Mouse (Mus musculus) gastrocnemius, postnatal 25 days (tissue): Measurements from ENCODE around the gene Ttc30a2. TPM values are rescaled to one million over a fixed set of nuclear protein-coding genes. Genes with fewer than 3 reads are reported as not detected.

ENCODE experiments used
- DNase-seq: peaks from one replicate; pipeline ENCODE4 v3.0.0; 2022
- total RNA-seq, 2 experiments: library from RNA; stranded (reverse); gene quantifications; 1 replicate in 1 of 2; 2 replicates in 1 of 2; pipeline ENCODE4 v1.2.3; 2021

Ttc30a2 gene
- total RNA-seq, 2 experiments from 2014 or later, result 0.13 to 0.35 TPM

DNA sequence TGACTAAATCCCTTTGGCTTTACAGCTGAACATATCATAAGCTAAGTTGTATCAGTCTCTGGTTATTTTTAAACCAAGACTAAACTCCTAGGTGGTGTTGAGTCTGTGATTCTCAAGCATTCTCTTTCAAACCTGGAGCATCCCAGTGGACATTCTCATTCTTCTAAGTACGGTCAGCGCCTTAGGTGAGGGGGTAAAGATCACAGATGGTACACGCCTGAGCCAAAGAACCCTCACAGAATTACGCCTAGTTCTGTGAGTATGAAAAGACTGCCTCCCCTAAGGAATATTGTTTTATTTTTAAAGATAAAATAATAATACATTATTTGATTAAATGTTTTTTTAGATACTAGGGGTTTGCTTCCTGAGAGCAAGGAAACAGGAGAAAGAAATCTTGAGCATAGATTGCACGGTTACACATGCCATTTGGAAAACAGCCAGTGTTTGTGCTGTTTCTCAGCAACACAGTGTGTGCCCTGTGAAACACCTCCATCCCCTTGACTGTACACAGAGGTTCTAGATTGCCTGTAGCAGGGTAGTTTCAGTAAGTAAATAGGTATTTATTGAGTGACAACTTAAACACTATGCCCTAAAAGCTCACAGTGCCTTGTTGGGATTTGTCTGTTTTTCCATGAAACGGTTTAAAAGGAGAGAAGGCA, 48.1 kb downstream of the Ttc30a2 start:
- no peak for DNase-seq

DNA sequence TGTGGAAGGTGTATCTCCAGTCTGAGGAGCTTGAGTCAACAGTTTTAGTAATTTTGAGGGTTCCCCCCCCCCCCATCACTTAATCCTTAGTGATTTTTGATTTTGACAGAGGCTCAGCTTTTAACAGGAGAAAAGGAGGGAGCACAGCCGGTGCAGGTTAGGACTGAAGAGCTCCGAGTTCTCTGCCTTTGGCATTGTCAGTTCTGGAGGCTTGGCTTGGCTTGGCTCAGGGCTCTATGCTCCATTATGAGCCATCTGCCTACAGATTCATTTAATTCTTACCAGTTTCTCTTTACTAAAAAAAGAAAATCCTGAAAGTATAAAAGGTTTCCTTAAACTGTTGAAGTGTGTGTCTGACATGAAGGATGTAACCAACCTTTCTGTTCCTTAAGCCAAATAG, 48.8 kb downstream of the Ttc30a2 start:
- no peak for DNase-seq

DNA sequence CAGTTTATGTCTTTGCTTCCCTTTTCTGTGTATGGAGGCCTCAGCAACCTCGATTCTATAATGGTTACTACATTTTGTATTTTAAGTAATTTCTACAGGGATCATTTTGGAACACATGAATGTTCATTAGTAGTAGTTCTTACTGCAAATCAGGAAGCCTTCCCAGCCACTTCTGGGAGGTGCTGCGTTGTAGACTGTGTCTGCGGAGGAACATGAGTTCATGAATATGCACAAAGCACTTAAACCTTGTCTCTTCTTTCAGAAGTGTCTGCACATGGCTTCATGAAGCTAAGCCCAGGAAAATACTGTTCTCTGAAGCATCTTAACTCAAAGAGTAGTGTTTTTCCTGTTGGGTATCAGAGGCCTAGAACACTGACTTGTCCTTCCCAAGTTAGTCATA, 50.0 kb downstream of the Ttc30a2 start:
- no peak for DNase-seq

- no peak for DNase-seq
These were observed 51.9 kb downstream of the Ttc30a2 start for GRCm38 (mm10) chr2:75926061-75926460.

Other genes starting within 250 kb of the Ttc30a2 start
- gene Agps, start 146.0 kb downstream of the Ttc30a2 start, total RNA-seq, result 10 to 100 TPM; 22.4 to 25.4 TPM
- 1 to 10 TPM; 2.3 to 2.8 TPM for gene Ttc30b, start 39.6 kb downstream of the Ttc30a2 start, total RNA-seq
- 1 to 10 TPM in 1 of 2 experiments, under 1 TPM in 1; 0.96 to 1.0 TPM for gene Ttc30a1, start 3.8 kb upstream of the Ttc30a2 start, total RNA-seq